Mouse (Mus musculus): ENCODE results near the gene Ccnyl1.

GRCm38 (mm10) chr1:64691581-64691980 is 1.3 kb downstream of the Ccnyl1 start:
- TF ChIP-seq CTCF (IDR thresholded peaks at IDR 0.05; ENCODE audit: low read depth) (no peak), EP300 (optimal IDR thresholded peaks at IDR 0.05) (no peak)

Data from stomach, postnatal 0 days (tissue).